Mouse (Mus musculus) lung, postnatal 10 days (tissue): Measurements from ENCODE around the gene Optn.

ENCODE experiments used
- DNase-seq: peaks from one replicate; pipeline ENCODE4 v3.0.0; 2021

Optn gene

GRCm38 (mm10) chr2:5027057-5027456, 36.8 kb downstream of the Optn start:
- DNase-seq: no peak

- no peak for DNase-seq
Observed at GRCm38 (mm10) chr2:5025162-5025733, 38.6 kb downstream of the Optn start.

GRCm38 (mm10) chr2:5023699-5024399, 40.0 kb downstream of the Optn start:
- DNase-seq: no peak

- no peak for DNase-seq
Observed at GRCm38 (mm10) chr2:5023275-5023674, 40.6 kb downstream of the Optn start.

- DNase-seq: no peak
Observed at GRCm38 (mm10) chr2:5019708-5020107, 44.1 kb downstream of the Optn start.

GRCm38 (mm10) chr2:5016922-5017321, 46.9 kb downstream of the Optn start:
- no peak for DNase-seq

- no peak for DNase-seq
Observed at GRCm38 (mm10) chr2:5015527-5015926, 48.3 kb downstream of the Optn start.

GRCm38 (mm10) chr2:5014616-5015015, 49.2 kb downstream of the Optn start:
- DNase-seq: no peak

- DNase-seq: peak; percentile 96
Observed at GRCm38 (mm10) chr2:5012491-5013324, 51.1 kb downstream of the Optn start, which contains the start of gene Mcm10. Gene Mcm10 (minus strand): TSS chr2:5012791.

- DNase-seq: no peak
Observed at GRCm38 (mm10) chr2:5011898-5012490, 51.9 kb downstream of the Optn start.

- DNase-seq: no peak
Observed at GRCm38 (mm10) chr2:5007107-5007506, 56.7 kb downstream of the Optn start.

- no peak for DNase-seq
Observed at GRCm38 (mm10) chr2:5001266-5001665, 62.6 kb downstream of the Optn start.

- peak; percentile 22 for DNase-seq
Observed at GRCm38 (mm10) chr2:4998905-4999304, 64.9 kb downstream of the Optn start.

GRCm38 (mm10) chr2:4996421-4996824, 67.4 kb downstream of the Optn start:
- no peak for DNase-seq

- DNase-seq: no peak
Observed at GRCm38 (mm10) chr2:4995646-4996045, 68.2 kb downstream of the Optn start.

- DNase-seq: no peak
Observed at GRCm38 (mm10) chr2:4994436-4994835, 69.4 kb downstream of the Optn start.

GRCm38 (mm10) chr2:4993584-4993983, 70.3 kb downstream of the Optn start:
- DNase-seq: no peak

- DNase-seq: peak; percentile 8
Observed at GRCm38 (mm10) chr2:4988826-4989424, 74.9 kb downstream of the Optn start.

- DNase-seq: peak; percentile 11
Observed at GRCm38 (mm10) chr2:4987388-4988180, 76.3 kb downstream of the Optn start.

GRCm38 (mm10) chr2:4986798-4987197, 77.1 kb downstream of the Optn start:
- DNase-seq: no peak

GRCm38 (mm10) chr2:4985000-4985399, 78.9 kb downstream of the Optn start:
- DNase-seq: no peak

GRCm38 (mm10) chr2:4983987-4984386, 79.9 kb downstream of the Optn start:
- DNase-seq: no peak
